Mouse (Mus musculus) limb, embryonic 11.5 days (tissue): ENCODE measurements around the gene D630045J12Rik. TPM values are rescaled to one million over a fixed set of nuclear protein-coding genes. Genes with fewer than 3 reads are reported as not detected.
A peak's percentile ranks its signal among the peaks of the same experiment; 100 is the strongest.

Experiments used
- ATAC-seq: fragments of 200-750 bp; cut with Nextera tagmentation; 2 replicates; pipeline ENCODE4 v1.8.0; 2017; ENCODE audit warnings: low read depth; ENCODE audit not compliant: insufficient number of reproducible peaks, low FRiP score, low TSS enrichment
- DNase-seq: peaks from one replicate; pipeline ENCODE4 v3.0.0-alpha.2; 2015; ENCODE audit warnings: low spot score
- H3K27ac ChIP-seq: fragments of 300-500 bp; sonication (generic); replicated peaks from 2 replicates; pipeline ENCODE4 v1.5.1; 2014; ENCODE audit warnings: low read depth, mild to moderate bottlenecking, low read length
- H3K27me3 ChIP-seq: fragments of 300-500 bp; sonication (generic); 2 replicates; pipeline ENCODE4 v1.6.1; 2014; ENCODE audit warnings: mild to moderate bottlenecking, low read length, mixed read lengths; ENCODE audit not compliant: control insufficient read depth, insufficient read depth
- H3K36me3 ChIP-seq: fragments of 300-500 bp; sonication (generic); 2 replicates; pipeline ENCODE4 v1.6.1; 2014; ENCODE audit warnings: mild to moderate bottlenecking, low read length, moderate library complexity, mixed read lengths; ENCODE audit not compliant: control insufficient read depth, insufficient read depth
- H3K4me1 ChIP-seq: fragments of 300-500 bp; sonication (generic); 2 replicates; pipeline ENCODE4 v1.6.1; 2014; ENCODE audit warnings: low read length, mixed read lengths; ENCODE audit not compliant: control insufficient read depth, insufficient read depth
- H3K4me2 ChIP-seq: fragments of 300-500 bp; sonication (generic); 2 replicates; pipeline ENCODE4 v1.6.1; 2014; ENCODE audit warnings: low read depth, mild to moderate bottlenecking, moderate library complexity; ENCODE audit not compliant: severe bottlenecking
- H3K4me3 ChIP-seq: fragments of 300-500 bp; sonication (generic); 2 replicates; pipeline ENCODE4 v1.5.1; 2014; ENCODE audit warnings: low read depth, low read length
- H3K9ac ChIP-seq: fragments of 300-500 bp; sonication (generic); 2 replicates; pipeline ENCODE4 v1.6.1; 2014; ENCODE audit warnings: mild to moderate bottlenecking, low read length
- H3K9me3 ChIP-seq: fragments of 300-500 bp; sonication (generic); 2 replicates; pipeline ENCODE4 v1.6.1; 2016; ENCODE audit warnings: low read length; ENCODE audit not compliant: control insufficient read depth
- WGBS: fragments of 180-500 bp; shearing (Covaris S2); extraction: QIAGEN DNeasy Blood & Tissue Kit; methylation state at CpG from one replicate; pipeline ENCODE4 v1.1.7; 2014; 5-methylcytosine and 5-hydroxymethylcytosine counted together
- polyA plus RNA-seq: library from polyadenylated mRNA; unstranded; fragments of >200 nt; fragmentation: Nextera tagmentation; extraction: Ambion mirVana; gene quantifications from 2 replicates; pipeline ENCODE4 v1.2.1, GENCODE M21; 2014

The D630045J12Rik gene
- polyA plus RNA-seq, 1 experiment from 2014 or later: 11.1 TPM

DNA sequence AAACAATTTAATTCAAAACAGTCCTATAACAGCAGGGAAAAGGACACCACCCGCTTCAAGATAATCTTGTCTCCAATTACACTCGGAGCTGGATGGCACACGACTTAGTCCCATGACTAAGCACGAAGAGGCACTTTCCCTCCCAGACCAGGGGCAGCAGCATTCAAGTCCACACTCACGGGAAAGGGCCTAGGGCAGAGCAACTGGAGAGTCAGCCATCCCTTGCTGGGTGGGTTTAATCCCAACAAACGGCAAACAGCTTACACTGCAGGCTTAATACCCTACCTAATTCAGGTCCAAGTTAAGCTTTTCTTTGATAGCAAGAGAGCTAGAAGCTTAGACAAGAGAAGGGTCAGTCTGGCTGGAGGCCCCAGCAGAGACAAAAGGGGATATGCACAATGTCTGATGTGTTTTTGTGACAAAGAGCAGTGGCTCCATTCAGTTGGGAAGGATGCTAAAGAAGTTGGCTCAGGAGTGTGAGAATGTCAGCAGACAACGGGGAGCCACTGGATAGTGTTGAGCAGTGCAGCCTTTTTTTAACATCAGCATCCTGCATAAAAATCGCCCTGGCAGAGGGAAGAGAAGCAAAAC lies 46.8 kb downstream of the D630045J12Rik start:
- Histone ChIP-seq H3K4me3 (no peak overlapping the region), H3K9me3 (no peaks in the 10 kb centered on the region; the same call in 1 of the 2 replicates), H3K36me3 (no peaks in the 10 kb centered on the region), H3K27ac (no peak overlapping the region; the same call in 1 of the 2 replicates), H3K4me2 (no peak overlapping the region), H3K27me3 (no peaks in the 10 kb centered on the region), H3K9ac (no peak overlapping the region), H3K4me1 (peaks cover 5% of the 10 kb centered on the region)
- ATAC-seq (no peak), DNase-seq (peak; percentile 51)
- WGBS: 10% methylated on average over 8 of the region's 8 CpGs

DNA sequence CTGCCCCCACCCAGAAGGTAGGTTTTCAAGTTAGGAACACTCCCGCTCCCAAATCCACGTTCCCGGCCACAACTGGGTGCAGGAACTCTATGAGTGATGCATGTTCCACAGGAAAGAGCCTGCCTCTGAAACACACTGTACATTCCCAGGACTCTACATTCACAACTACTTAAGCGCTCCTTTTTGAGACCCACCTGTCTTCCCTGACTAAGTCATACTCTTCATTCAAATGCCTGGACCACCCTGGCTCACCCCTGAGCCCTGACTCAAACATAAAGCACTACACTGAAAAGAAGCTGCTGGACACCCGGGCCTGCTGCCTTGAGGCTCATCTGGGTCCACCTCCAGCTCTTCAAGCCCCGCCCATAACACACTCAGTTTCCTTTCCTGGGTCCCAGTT lies 48.4 kb downstream of the D630045J12Rik start:
- H3K36me3 ChIP-seq: no peaks in the 10 kb centered on the region
- no peak overlapping the region for H3K4me2 ChIP-seq
- H3K27me3 ChIP-seq: no peaks in the 10 kb centered on the region
- 87% methylated on average over 6 of the region's 6 CpGs for WGBS
- H3K9me3 ChIP-seq: no peaks in the 10 kb centered on the region; the same call in 1 of the 2 replicates
- no peak overlapping the region for H3K9ac ChIP-seq
- DNase-seq: no peak
- no peak overlapping the region for H3K27ac ChIP-seq
- peaks cover 5% of the 10 kb centered on the region for H3K4me1 ChIP-seq
- no peak overlapping the region for H3K4me3 ChIP-seq
- no peak for ATAC-seq

DNA sequence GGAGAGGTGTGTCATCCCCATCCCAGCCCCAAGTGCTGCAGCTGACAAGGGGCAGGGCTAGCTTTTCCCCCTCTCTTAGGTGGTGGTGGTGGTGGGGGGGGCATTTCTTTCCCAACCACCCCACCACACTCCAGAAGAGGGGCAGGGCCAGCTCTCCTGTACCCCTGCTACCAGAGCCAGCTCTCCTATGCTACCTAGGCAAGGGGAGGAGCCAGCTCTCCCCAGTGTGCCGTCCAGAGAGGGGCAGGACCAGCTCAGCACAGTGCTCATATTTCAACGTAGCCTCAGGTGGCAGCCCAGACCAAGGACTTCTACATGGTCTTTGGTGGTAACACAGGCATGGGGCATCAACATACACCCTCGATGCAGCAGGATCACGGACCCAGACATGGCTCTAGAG lies 50.0 kb downstream of the D630045J12Rik start:
- Histone ChIP-seq H3K36me3 (no peaks in the 10 kb centered on the region), H3K4me2 (no peak overlapping the region), H3K4me3 (no peak overlapping the region), H3K9me3 (no peaks in the 10 kb centered on the region; the same call in 1 of the 2 replicates), H3K27ac (no peak overlapping the region), H3K9ac (no peak overlapping the region), H3K4me1 (peaks cover 8% of the 10 kb centered on the region), H3K27me3 (no peaks in the 10 kb centered on the region)
- WGBS: 48% methylated on average over 4 of the region's 4 CpGs
- DNase-seq: no peak
- ATAC-seq: peak; percentile 38; the same call in 1 of the 2 replicates

DNA sequence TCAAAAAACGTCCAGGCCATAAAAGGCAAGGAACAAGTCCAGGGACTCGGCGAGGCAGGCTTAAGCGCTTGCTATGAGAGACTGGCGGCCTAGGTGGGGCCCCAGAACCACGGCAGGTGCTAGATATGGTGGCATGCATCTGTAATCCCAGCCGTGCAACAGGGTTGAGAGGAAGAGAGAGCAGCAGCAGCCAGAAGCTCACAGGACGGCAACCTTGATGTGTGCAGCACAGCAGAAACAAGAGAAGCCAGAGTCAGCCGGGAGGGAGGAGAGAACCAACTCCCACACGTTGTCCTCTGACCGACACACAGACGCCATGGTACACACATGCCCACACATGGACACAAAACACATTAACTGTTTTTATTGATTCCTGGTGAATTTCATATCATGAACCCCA lies 51.0 kb downstream of the D630045J12Rik start:
- H3K9me3 ChIP-seq: no peaks in the 10 kb centered on the region
- no peaks in the 10 kb centered on the region for H3K27me3 ChIP-seq
- no peak overlapping the region for H3K9ac ChIP-seq
- no peak for ATAC-seq
- H3K27ac ChIP-seq: no peak overlapping the region
- no peak overlapping the region for H3K4me3 ChIP-seq
- no peak for DNase-seq
- H3K4me2 ChIP-seq: no peak overlapping the region
- peaks cover 10% of the 10 kb centered on the region for H3K4me1 ChIP-seq
- no peaks in the 10 kb centered on the region for H3K36me3 ChIP-seq
- WGBS: 81% methylated on average over 12 of the region's 12 CpGs

DNA sequence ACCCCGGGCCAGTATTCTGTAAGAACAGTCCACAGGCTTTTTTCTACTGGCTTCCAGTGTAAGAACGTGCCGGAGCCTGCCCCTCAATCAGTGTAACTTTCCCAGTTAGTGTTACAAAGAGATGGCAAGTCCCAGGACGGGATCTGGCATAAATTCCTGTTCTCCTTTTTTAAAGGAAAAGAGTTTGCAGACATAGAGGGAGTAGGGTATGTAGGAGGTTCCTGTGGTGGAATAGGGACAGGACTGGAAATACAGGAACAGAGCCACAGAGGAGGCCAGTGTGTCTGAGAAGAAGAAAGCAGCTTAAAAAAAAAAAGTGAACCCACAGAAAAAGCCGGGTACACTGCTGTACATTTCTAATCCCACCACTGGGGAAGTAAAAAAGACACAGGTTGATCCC lies 52.3 kb downstream of the D630045J12Rik start:
- no peak overlapping the region for H3K27ac ChIP-seq
- 65% methylated on average over 5 of the region's 5 CpGs for WGBS
- H3K4me3 ChIP-seq: no peak overlapping the region
- H3K4me1 ChIP-seq: peaks cover 10% of the 10 kb centered on the region
- H3K4me2 ChIP-seq: no peak overlapping the region
- H3K9ac ChIP-seq: no peak overlapping the region
- ATAC-seq: no peak
- no peaks in the 10 kb centered on the region for H3K9me3 ChIP-seq
- DNase-seq: no peak
- H3K36me3 ChIP-seq: no peaks in the 10 kb centered on the region
- no peaks in the 10 kb centered on the region for H3K27me3 ChIP-seq

DNA sequence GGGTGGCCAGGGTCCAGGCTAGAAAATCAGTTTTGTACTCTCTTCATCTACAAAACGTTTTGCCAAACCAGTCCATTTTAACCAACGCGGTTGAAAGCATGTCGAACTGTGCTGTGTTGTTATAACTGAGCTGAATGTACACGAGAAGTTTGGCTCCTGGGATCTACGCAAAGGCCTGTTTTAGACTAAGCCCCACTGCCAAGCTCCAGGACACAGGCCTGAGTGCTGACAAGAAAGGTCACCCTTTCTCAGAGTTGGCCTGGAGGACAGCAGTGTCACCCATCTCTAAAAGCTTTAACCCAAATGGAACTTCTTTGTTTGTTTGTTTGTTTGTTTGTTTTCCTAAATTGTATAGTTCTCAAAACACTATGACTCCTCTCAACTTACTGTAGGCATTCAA lies 54.2 kb downstream of the D630045J12Rik start:
- ATAC-seq (no peak), DNase-seq (no peak)
- no peaks in the 10 kb centered on the region for H3K27me3 ChIP-seq
- H3K9ac ChIP-seq: no peak overlapping the region
- no peak overlapping the region for H3K4me3 ChIP-seq
- peaks cover 10% of the 10 kb centered on the region for H3K4me1 ChIP-seq
- H3K36me3 ChIP-seq: peaks cover 5% of the 10 kb centered on the region; the same call in 1 of the 2 replicates
- no peak overlapping the region for H3K27ac ChIP-seq
- H3K4me2 ChIP-seq: no peak overlapping the region
- 90% methylated on average over 6 of the region's 6 CpGs for WGBS
- H3K9me3 ChIP-seq: no peaks in the 10 kb centered on the region

DNA sequence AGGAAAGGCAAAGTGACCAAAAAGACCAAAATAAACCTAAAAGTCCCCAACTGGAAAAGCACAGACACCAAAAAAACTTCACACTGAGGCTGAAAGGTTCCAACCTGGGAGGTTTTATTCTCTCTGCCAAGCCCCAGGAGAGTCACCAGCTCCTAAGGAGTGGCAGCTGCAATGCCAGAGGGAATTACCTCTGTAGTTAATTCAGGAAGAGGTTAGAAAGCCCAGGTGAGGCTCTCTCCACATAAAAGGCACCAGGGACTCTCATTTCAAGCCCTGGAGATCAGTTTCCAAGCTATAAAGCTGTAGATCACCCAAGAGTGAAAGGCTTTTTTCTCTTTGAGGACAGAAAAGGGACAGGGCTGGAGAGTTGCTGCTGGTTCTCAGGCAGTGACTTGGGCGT lies 55.1 kb downstream of the D630045J12Rik start:
- no peak for DNase-seq
- Histone ChIP-seq H3K9me3 (no peaks in the 10 kb centered on the region), H3K27me3 (no peaks in the 10 kb centered on the region), H3K36me3 (peaks cover 5% of the 10 kb centered on the region; the same call in 1 of the 2 replicates), H3K4me2 (no peak overlapping the region), H3K9ac (no peak overlapping the region), H3K27ac (no peak overlapping the region), H3K4me1 (peaks cover 6% of the 10 kb centered on the region), H3K4me3 (no peak overlapping the region)
- 62% methylated on average over 1 of the region's 1 CpGs for WGBS
- ATAC-seq: no peak

DNA sequence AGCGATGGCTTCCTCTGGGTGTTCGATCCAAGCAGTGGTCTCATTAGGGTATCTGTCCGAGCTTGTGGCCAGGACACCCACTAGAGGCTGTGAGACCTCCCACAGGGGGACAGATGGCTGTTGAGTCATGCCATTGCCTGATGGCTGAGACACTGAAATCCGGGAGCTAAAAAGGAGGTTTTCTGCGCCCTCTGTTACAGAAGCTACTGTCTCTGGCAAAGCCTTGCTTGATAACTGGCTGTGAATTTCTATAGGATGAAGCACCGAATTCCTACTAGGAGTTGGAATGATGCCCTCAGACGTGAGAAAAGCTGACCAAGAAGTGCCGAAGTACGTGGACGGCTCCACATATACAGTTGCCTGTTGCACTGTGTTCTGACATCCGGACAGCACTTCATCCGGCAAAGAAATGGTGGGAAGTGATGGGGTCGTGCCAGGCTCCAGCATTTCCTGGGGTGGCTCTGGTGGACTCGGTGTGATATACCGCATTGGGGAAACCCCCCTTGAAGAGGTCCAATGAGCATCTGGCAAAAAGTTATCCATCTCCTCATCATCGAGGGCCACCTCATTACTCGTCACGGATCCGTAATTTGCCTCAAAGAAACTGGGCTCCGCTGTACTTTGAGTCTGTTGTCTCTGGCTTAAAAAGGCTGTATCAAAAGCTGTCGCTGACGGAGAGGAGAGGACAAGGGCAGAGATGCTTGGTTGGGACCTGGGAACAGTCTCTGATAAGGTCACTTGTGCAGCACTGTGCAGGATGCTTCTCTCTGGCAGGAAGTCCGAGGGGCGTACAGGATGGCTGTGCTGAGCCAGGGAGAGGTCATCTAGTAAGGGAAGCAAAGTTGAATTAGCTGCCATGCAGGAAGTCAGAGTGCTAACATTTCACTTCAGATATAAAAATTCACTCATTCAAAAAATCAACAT lies 57.3 kb downstream of the D630045J12Rik start:
- no peak for DNase-seq
- no peak overlapping the region for H3K9ac ChIP-seq
- peaks cover 5% of the 10 kb centered on the region; the same call in 1 of the 2 replicates for H3K36me3 ChIP-seq
- no peak for ATAC-seq
- H3K9me3 ChIP-seq: no peaks in the 10 kb centered on the region
- no peak overlapping the region for H3K4me3 ChIP-seq
- peaks cover 6% of the 10 kb centered on the region; the same call in 1 of the 2 replicates for H3K4me1 ChIP-seq
- H3K27me3 ChIP-seq: no peaks in the 10 kb centered on the region
- H3K4me2 ChIP-seq: no peak overlapping the region
- no peak overlapping the region for H3K27ac ChIP-seq
- WGBS: 93% methylated on average over 24 of the region's 24 CpGs
